Mouse (Mus musculus): Measurements from ENCODE around the gene Pik3r2.

GRCm38 (mm10) chr8:70745691-70746220 lies 30.8 kb downstream of the Pik3r2 start:
- TF ChIP-seq POLR2A (IDR thresholded peaks at IDR 0.05; ENCODE audit: insufficient read length, low read depth) (no peak), MYOD1 (IDR thresholded peaks at IDR 0.05; ENCODE audit: control insufficient read depth in 1 of 3, insufficient read length in 2 of 3, low read depth in 2 of 3) (no peak), MAX (IDR thresholded peaks at IDR 0.05; ENCODE audit: low read depth) (no peak), USF1 (IDR thresholded peaks at IDR 0.05; ENCODE audit: low read depth) (no peak), POLR2AphosphoS2 (IDR thresholded peaks at IDR 0.05; ENCODE audit: insufficient read length, low read depth) (no peak)
